24 mouse cellular contexts compared by ENCODE assay signal in genomic region chr1:129106961-129107557, GRCm38 (mm10).
DNase-seq lines count a peak whose midpoint lies in the region; TF ChIP-seq lines count a peak whose summit lies in the region.
"Had no signal": no experiment of that assay in that cellular context is flagged by ENCODE, and none has a peak within 500 bp of the region (broad histone marks: within the 10 kb centered on the region; RNA-seq: fewer than 3 reads in every experiment).

No protein-coding gene starts in this region.

- no peaks in the 10 kb centered on the region for H3K4me1 ChIP-seq in MEL (ENCODE audit: control insufficient read depth in 1 of 2, insufficient read depth in 2 of 2, low read length in 2 of 2)
- H3K4me1 ChIP-seq: embryonic facial prominence, embryonic 10.5 days; embryonic facial prominence, embryonic 13.5 days; forebrain, embryonic 12.5 days; hindbrain, embryonic 10.5 days; hindbrain, embryonic 13.5 days; intestine, embryonic 15.5 days had no signal

- no peaks in the 10 kb centered on the region for H3K79me2 ChIP-seq in MEL (ENCODE audit: control insufficient read depth, insufficient read depth, low read length, poor library complexity)

- H3K9ac ChIP-seq in MEL (ENCODE audit: control insufficient read depth, low read depth, low read length, poor library complexity, severe bottlenecking): no peak overlapping the region
- H3K9ac ChIP-seq: embryonic facial prominence, embryonic 13.5 days; forebrain, embryonic 12.5 days; hindbrain, embryonic 13.5 days; intestine, embryonic 15.5 days had no signal

- peak; percentile 94 for DNase-seq in ES-CJ7 (ENCODE audit: low read depth, low spot score)
- DNase-seq in MEL (ENCODE audit: low read depth, low spot score): peak; percentile 2
- DNase-seq in ZHBTc4 (ENCODE audit: low read depth, low spot score): peak; percentile 88
- DNase-seq in heart, postnatal 4 days: no peak
- no peak for DNase-seq in urinary bladder, postnatal 36 days (ENCODE audit: low spot score in 2 of 2)
- DNase-seq in adrenal gland, postnatal 36 days: no peak
- DNase-seq: adrenal gland, adult 2 months; adrenal gland, postnatal 14 days; cerebellum, adult 18-20 months; cerebellum, adult 9-11 months; cerebellum, postnatal 25 days; embryo, embryonic 11 days; gastrocnemius, postnatal 10 days; gastrocnemius, postnatal 36 days; heart, adult 11 months; kidney, adult 11 months; kidney, adult 9 months had no signal

- no peaks in the 10 kb centered on the region for H3K27me3 ChIP-seq in MEL (ENCODE audit: control insufficient read depth in 1 of 2, insufficient read depth in 2 of 2, low read length in 2 of 2)
- H3K27me3 ChIP-seq: embryonic facial prominence, embryonic 13.5 days; forebrain, embryonic 12.5 days; hindbrain, embryonic 13.5 days; intestine, embryonic 15.5 days had no signal

- no peaks in the 10 kb centered on the region for H3K36me3 ChIP-seq in MEL (ENCODE audit: control insufficient read depth in 1 of 2, insufficient read depth in 2 of 2, low read length in 2 of 2)
- H3K36me3 ChIP-seq: embryonic facial prominence, embryonic 10.5 days; embryonic facial prominence, embryonic 13.5 days; forebrain, embryonic 12.5 days; hindbrain, embryonic 10.5 days; hindbrain, embryonic 13.5 days; intestine, embryonic 15.5 days had no signal

- no peak for TF ChIP-seq CTCF in MEL (IDR thresholded peaks at IDR 0.05 in 2 of 3, conservative IDR thresholded peaks at IDR 0.05 in 1 of 3; ENCODE audit: control insufficient read depth in 1 of 3, insufficient read depth in 1 of 3, low read depth in 2 of 3, low read length in 3 of 3, poor library complexity in 1 of 3, severe bottlenecking in 1 of 3)

- no peaks in the 10 kb centered on the region for H3K9me3 ChIP-seq in MEL (replicated peaks; ENCODE audit: insufficient read depth, low read length)
- H3K9me3 ChIP-seq: embryonic facial prominence, embryonic 10.5 days; embryonic facial prominence, embryonic 13.5 days; forebrain, embryonic 12.5 days; hindbrain, embryonic 10.5 days; hindbrain, embryonic 13.5 days; intestine, embryonic 15.5 days had no signal

- H3K27ac ChIP-seq in MEL (ENCODE audit: control insufficient read depth, low read depth, low read length): no peak overlapping the region
- H3K27ac ChIP-seq: embryonic facial prominence, embryonic 10.5 days; embryonic facial prominence, embryonic 13.5 days; forebrain, embryonic 12.5 days; hindbrain, embryonic 10.5 days; hindbrain, embryonic 13.5 days; intestine, embryonic 15.5 days had no signal

- TF ChIP-seq RAD21 in MEL (IDR thresholded peaks at IDR 0.05; ENCODE audit: low read depth, low read length): no peak

- no peak overlapping the region for H3K4me3 ChIP-seq in MEL (ENCODE audit: control insufficient read depth in 1 of 2, insufficient read depth in 1 of 2, low read depth in 2 of 2, low read length in 2 of 2)
- H3K4me3 ChIP-seq: embryonic facial prominence, embryonic 10.5 days; embryonic facial prominence, embryonic 13.5 days; erythroblast, embryonic 14.5 days; forebrain, embryonic 12.5 days; hindbrain, embryonic 10.5 days; hindbrain, embryonic 13.5 days; intestine, embryonic 15.5 days had no signal

- TF ChIP-seq EP300 in MEL (IDR thresholded peaks at IDR 0.05; ENCODE audit: low read depth in 1 of 2, low read length in 2 of 2): no peak

- no peak for TF ChIP-seq POLR2A in MEL (IDR thresholded peaks at IDR 0.05; ENCODE audit: control insufficient read depth in 1 of 2, insufficient read depth in 1 of 2, low read depth in 1 of 2, low read length in 2 of 2, poor library complexity in 1 of 2)

TF ChIP-seq in MEL, 35 proteins besides CTCF, POLR2A, EP300 and RAD21:
- TF ChIP-seq MAZ (IDR thresholded peaks at IDR 0.05; ENCODE audit: low read depth, low read length): no peak
- no peak for TF ChIP-seq RCOR1 (IDR thresholded peaks at IDR 0.05; ENCODE audit: low read depth, low read length)
- no peak for TF ChIP-seq ZNF384 (IDR thresholded peaks at IDR 0.05; ENCODE audit: low read depth, low read length)
- no peak for TF ChIP-seq HCFC1 (IDR thresholded peaks at IDR 0.05; ENCODE audit: low read depth, low read length)
- no peak for TF ChIP-seq ELF1 (IDR thresholded peaks at IDR 0.05; ENCODE audit: low read depth, low read length)
- no peak for TF ChIP-seq NELFE (IDR thresholded peaks at IDR 0.05; ENCODE audit: low read depth, low read length)
- TF ChIP-seq TCF12 (IDR thresholded peaks at IDR 0.05; ENCODE audit: low read depth, low read length): no peak
- no peak for TF ChIP-seq ZC3H11A (IDR thresholded peaks at IDR 0.05; ENCODE audit: low read depth, low read length)
- TF ChIP-seq ETS1 (IDR thresholded peaks at IDR 0.05; ENCODE audit: low read depth, low read length): no peak
- TF ChIP-seq MYB (IDR thresholded peaks at IDR 0.05; ENCODE audit: low read depth, low read length): no peak

Comparison
In these comparisons a context has a peak if more than half of its experiments do, and no peak if none do; other contexts are left out.
1. DNase-seq: peak in ES-CJ7 (single experiment), MEL (single experiment) and ZHBTc4 (single experiment); none in heart, postnatal 4 days (single experiment), urinary bladder, postnatal 36 days (0 of 2) and adrenal gland, postnatal 36 days (0 of 2).